Mouse (Mus musculus): ENCODE measurements around the gene Gm3404. TPM values are rescaled to one million over a fixed set of nuclear protein-coding genes. Genes with fewer than 3 reads are reported as not detected.
"Not testable (repeated sequence)": the region's sequence is repeated elsewhere in the genome, so short reads cannot be mapped to it uniquely, and the experiment has no call there.

The Gm3404 gene
- total RNA-seq (2014; rRNA removed) (not detected in 2 replicates), polyA plus RNA-seq (2015; fragmentation: Nextera tagmentation; extraction: Ambion mirVana) (not detected in 2 replicates)

GRCm38 (mm10) chr5:146525501-146525900 lies at the start of gene Gm3404:
TSS of gene Gm3404 (plus strand) at chr5:146525801.
- ATAC-seq; H3K27me3 ChIP-seq (ENCODE audit: insufficient read depth, low read length); H3K9me3 ChIP-seq (ENCODE audit: low read length); H3K4me2 ChIP-seq (ENCODE audit: low read depth, low read length); H3K4me1 ChIP-seq (ENCODE audit: insufficient read depth, low read length); H3K9ac ChIP-seq (replicated peaks; ENCODE audit: low read length); H3K36me3 ChIP-seq (ENCODE audit: insufficient read depth, low read length); DNase-seq (ENCODE audit: low spot score); H3K27ac ChIP-seq; H3K4me3 ChIP-seq (ENCODE audit: low read length): not testable (repeated sequence)
- 100% methylated on average over 1 of the region's 3 CpGs for WGBS

GRCm38 (mm10) chr5:146479564-146479963 lies 46.0 kb upstream of the Gm3404 start:
- not testable (repeated sequence) for H3K4me3 ChIP-seq (ENCODE audit: low read length); H3K27ac ChIP-seq; DNase-seq (ENCODE audit: low spot score); ATAC-seq; H3K9ac ChIP-seq (replicated peaks; ENCODE audit: low read length); H3K36me3 ChIP-seq (ENCODE audit: insufficient read depth, low read length); H3K27me3 ChIP-seq (ENCODE audit: insufficient read depth, low read length); H3K4me1 ChIP-seq (ENCODE audit: insufficient read depth, low read length); H3K4me2 ChIP-seq (ENCODE audit: low read depth, low read length); H3K9me3 ChIP-seq (ENCODE audit: low read length)
- 8% methylated on average over 4 of the region's 4 CpGs for WGBS
- peak; percentile 75 for TF ChIP-seq CTCF (IDR thresholded peaks at IDR 0.05; ENCODE audit: low read depth)

DNA sequence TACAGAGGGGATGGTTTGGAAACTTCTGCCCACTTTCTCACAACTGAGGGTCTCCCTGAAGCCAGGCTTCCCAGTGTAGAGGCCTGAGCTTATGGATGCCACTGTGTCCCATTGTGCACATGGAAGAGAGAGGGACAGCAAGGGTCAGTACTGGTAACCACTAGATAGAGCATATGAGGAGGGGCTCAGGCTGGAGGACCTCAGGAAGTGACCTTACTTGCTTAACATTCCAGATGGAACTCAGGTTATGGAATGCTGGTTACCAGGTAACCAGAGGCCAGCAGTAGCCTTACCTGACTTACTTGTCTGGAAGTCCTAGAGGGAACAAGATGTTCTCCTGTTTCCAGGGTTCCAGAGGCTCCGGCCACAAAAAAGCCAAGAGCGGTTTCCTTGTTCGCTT lies 43.9 kb upstream of the Gm3404 start, which contains the start of gene Gm6408:
Gm6408 (plus strand) TSS at position 301 of the 400 bp plus-strand sequence.
- not testable (repeated sequence) for H3K4me3 ChIP-seq (ENCODE audit: low read length); H3K9me3 ChIP-seq (ENCODE audit: low read length); H3K27me3 ChIP-seq (ENCODE audit: insufficient read depth, low read length); DNase-seq (ENCODE audit: low spot score); H3K4me1 ChIP-seq (ENCODE audit: insufficient read depth, low read length); H3K36me3 ChIP-seq (ENCODE audit: insufficient read depth, low read length); H3K27ac ChIP-seq; H3K9ac ChIP-seq (replicated peaks; ENCODE audit: low read length); H3K4me2 ChIP-seq (ENCODE audit: low read depth, low read length); ATAC-seq
- WGBS: 100% methylated on average over 1 of the region's 3 CpGs

DNA sequence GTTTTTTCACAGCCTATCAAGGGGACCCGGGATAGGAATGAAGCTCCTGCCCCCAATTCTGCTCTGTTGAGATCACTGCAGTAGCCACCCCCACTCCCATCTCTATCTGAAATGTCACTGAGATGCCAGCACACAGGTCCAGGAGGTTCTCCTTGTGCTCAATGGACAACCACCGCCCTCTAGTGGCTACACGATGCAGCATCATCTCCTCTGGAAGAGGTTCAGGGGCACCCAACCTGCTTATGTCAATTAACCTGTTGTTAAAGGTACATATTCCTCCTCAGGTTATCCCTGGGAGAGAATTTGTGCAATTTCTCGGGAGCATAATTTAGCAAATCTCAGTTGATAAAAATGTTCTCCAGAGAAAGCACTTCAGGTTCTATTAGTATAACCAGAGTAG lies 36.6 kb upstream of the Gm3404 start:
- peak; percentile 28 for DNase-seq (ENCODE audit: low spot score)
- not testable (repeated sequence) for H3K4me1 ChIP-seq (ENCODE audit: insufficient read depth, low read length)
- 15% methylated on average over 3 of the region's 4 CpGs for WGBS

DNA sequence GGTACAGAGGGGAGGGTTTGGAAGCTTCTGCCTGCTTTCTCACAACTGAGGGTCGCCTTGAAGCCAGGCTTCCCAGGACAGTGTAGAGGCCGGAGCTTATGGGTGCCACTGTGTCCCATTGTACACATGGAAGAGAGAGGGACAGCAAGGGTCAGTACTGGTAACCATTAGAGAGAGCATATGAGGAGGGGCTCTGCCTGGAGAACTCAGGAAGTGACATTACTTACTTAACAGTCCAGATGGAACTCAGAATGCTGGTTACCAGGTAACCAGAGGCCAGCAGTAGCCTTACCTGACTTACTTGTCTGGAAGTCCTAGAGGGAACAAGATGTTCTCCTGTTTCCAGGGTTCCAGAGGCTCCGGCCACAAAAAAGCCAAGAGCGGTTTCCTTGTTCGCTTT lies 34.5 kb upstream of the Gm3404 start, which contains the start of gene Gm6370:
Gm6370 (plus strand) TSS at position 301 of the 400 bp plus-strand sequence.
- ATAC-seq: not testable (repeated sequence)
- WGBS: no CpG with 5 or more reads among the region's 5 CpGs

More for the DNA sequence above, 36.6 kb upstream of the Gm3404 start:
- not testable (repeated sequence) for ATAC-seq; H3K36me3 ChIP-seq (ENCODE audit: insufficient read depth, low read length); H3K9me3 ChIP-seq (ENCODE audit: low read length); H3K27ac ChIP-seq; H3K4me3 ChIP-seq (ENCODE audit: low read length); H3K9ac ChIP-seq (replicated peaks; ENCODE audit: low read length); H3K4me2 ChIP-seq (ENCODE audit: low read depth, low read length); H3K27me3 ChIP-seq (ENCODE audit: insufficient read depth, low read length)
- peak; percentile 60 for TF ChIP-seq CTCF (IDR thresholded peaks at IDR 0.05; ENCODE audit: low read depth)

GRCm38 (mm10) chr5:146502099-146502498 lies 23.5 kb upstream of the Gm3404 start, which contains the start of gene 4930449I24Rik:
TSS of gene 4930449I24Rik (plus strand) at chr5:146502399.
- no CpG with 5 or more reads among the region's 5 CpGs for WGBS
- DNase-seq (ENCODE audit: low spot score); H3K9me3 ChIP-seq (ENCODE audit: low read length); H3K36me3 ChIP-seq (ENCODE audit: insufficient read depth, low read length); H3K4me2 ChIP-seq (ENCODE audit: low read depth, low read length); H3K9ac ChIP-seq (replicated peaks; ENCODE audit: low read length); H3K4me3 ChIP-seq (ENCODE audit: low read length); H3K27me3 ChIP-seq (ENCODE audit: insufficient read depth, low read length); H3K27ac ChIP-seq; ATAC-seq; H3K4me1 ChIP-seq (ENCODE audit: insufficient read depth, low read length): not testable (repeated sequence)

More for the DNA sequence above, 34.5 kb upstream of the Gm3404 start, which contains the start of gene Gm6370:
- not testable (repeated sequence) for H3K9ac ChIP-seq (replicated peaks; ENCODE audit: low read length); H3K27ac ChIP-seq; H3K4me3 ChIP-seq (ENCODE audit: low read length); H3K27me3 ChIP-seq (ENCODE audit: insufficient read depth, low read length); DNase-seq (ENCODE audit: low spot score); H3K36me3 ChIP-seq (ENCODE audit: insufficient read depth, low read length); H3K4me2 ChIP-seq (ENCODE audit: low read depth, low read length); H3K9me3 ChIP-seq (ENCODE audit: low read length); H3K4me1 ChIP-seq (ENCODE audit: insufficient read depth, low read length)

- H3K27ac ChIP-seq; ATAC-seq; H3K4me3 ChIP-seq (ENCODE audit: low read length); H3K9me3 ChIP-seq (ENCODE audit: low read length); H3K9ac ChIP-seq (replicated peaks; ENCODE audit: low read length); DNase-seq (ENCODE audit: low spot score); H3K4me1 ChIP-seq (ENCODE audit: insufficient read depth, low read length); H3K36me3 ChIP-seq (ENCODE audit: insufficient read depth, low read length); H3K27me3 ChIP-seq (ENCODE audit: insufficient read depth, low read length); H3K4me2 ChIP-seq (ENCODE audit: low read depth, low read length): not testable (repeated sequence)
- WGBS: no CpG with 5 or more reads among the region's 5 CpGs
Observed at GRCm38 (mm10) chr5:146513823-146514222, 11.8 kb upstream of the Gm3404 start, which contains the start of gene Gm3402. TSS of gene Gm3402 (plus strand) at chr5:146514123.

- not testable (repeated sequence) for H3K9me3 ChIP-seq (ENCODE audit: low read length); H3K4me3 ChIP-seq (ENCODE audit: low read length); H3K27ac ChIP-seq; H3K4me1 ChIP-seq (ENCODE audit: insufficient read depth, low read length); H3K9ac ChIP-seq (replicated peaks; ENCODE audit: low read length); H3K36me3 ChIP-seq (ENCODE audit: insufficient read depth, low read length); H3K4me2 ChIP-seq (ENCODE audit: low read depth, low read length); ATAC-seq; DNase-seq (ENCODE audit: low spot score); H3K27me3 ChIP-seq (ENCODE audit: insufficient read depth, low read length)
- 100% methylated on average over 3 of the region's 3 CpGs for WGBS
Observed at GRCm38 (mm10) chr5:146537347-146537746, 11.7 kb downstream of the Gm3404 start, which contains the start of gene Gm3409. TSS of gene Gm3409 (plus strand) at chr5:146537647.

- not testable (repeated sequence) for H3K36me3 ChIP-seq (ENCODE audit: insufficient read depth, low read length); H3K9me3 ChIP-seq (ENCODE audit: low read length); DNase-seq (ENCODE audit: low spot score); H3K4me3 ChIP-seq (ENCODE audit: low read length); H3K27me3 ChIP-seq (ENCODE audit: insufficient read depth, low read length); H3K4me1 ChIP-seq (ENCODE audit: insufficient read depth, low read length); H3K27ac ChIP-seq; ATAC-seq; H3K4me2 ChIP-seq (ENCODE audit: low read depth, low read length); H3K9ac ChIP-seq (replicated peaks; ENCODE audit: low read length)
- WGBS: no CpG with 5 or more reads among the region's 3 CpGs
Observed at GRCm38 (mm10) chr5:146555836-146556235, 30.2 kb downstream of the Gm3404 start, which contains the start of gene Gm3415. TSS of gene Gm3415 (plus strand) at chr5:146556136.
